Mouse (Mus musculus): ENCODE measurements at regions not wholly inside any gene's neighbourhood (a gene's known extent, or its start where the extent isn't known, plus 50 kb on each side); places are given as distances from the start of the nearest gene placed in this dataset.

DNA sequence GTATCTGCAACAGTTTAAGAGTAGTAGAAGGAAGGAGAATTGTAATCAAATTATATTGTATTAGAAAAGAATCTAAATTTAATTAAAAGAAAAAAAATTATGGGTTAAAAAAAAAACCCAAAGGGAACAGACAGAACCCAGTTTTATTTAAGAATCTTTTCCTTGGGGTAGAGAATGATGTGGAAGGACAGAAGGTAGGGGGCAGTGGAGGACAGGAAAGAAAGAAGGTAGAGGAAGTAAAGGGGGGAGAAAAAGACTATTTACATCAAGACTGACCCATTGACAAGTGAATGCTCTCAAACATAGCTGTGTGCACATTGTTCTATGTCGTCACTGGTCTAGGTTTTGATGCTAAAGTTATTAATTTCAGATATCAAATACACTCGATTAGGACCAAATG, 142.8 kb upstream of the Cdh20 start:
- TF ChIP-seq CTCF (IDR thresholded peaks at IDR 0.05; ENCODE audit: low read depth) (no peak), EP300 (IDR thresholded peaks at IDR 0.05; ENCODE audit: low read depth) (no peak)
- Histone ChIP-seq H3K36me3 (replicated peaks; ENCODE audit: insufficient read depth, low read length) (no peaks in the 10 kb centered on the region), H3K27ac (ENCODE audit: low read depth) (no peak overlapping the region), H3K4me2 (ENCODE audit: low read depth, low read length) (no peak overlapping the region), H3K9ac (replicated peaks) (no peak overlapping the region), H3K9me3 (ENCODE audit: low read length) (no peaks in the 10 kb centered on the region), H3K4me1 (ENCODE audit: insufficient read depth) (no peaks in the 10 kb centered on the region), H3K27me3 (ENCODE audit: insufficient read depth, low read length) (no peaks in the 10 kb centered on the region), H3K4me3 (ENCODE audit: low read depth, low read length) (no peak overlapping the region)
- 53% methylated on average over 2 of the region's 2 CpGs for WGBS (ENCODE audit: insufficient replicate concordance)
- no peak for ATAC-seq
- DNase-seq, result no peak

- Histone ChIP-seq H3K9ac (replicated peaks) (no peak overlapping the region), H3K4me1 (ENCODE audit: insufficient read depth) (no peaks in the 10 kb centered on the region), H3K36me3 (replicated peaks; ENCODE audit: insufficient read depth, low read length) (no peaks in the 10 kb centered on the region), H3K9me3 (ENCODE audit: low read length) (no peaks in the 10 kb centered on the region), H3K27ac (ENCODE audit: low read depth) (no peak overlapping the region), H3K4me3 (ENCODE audit: low read depth, low read length) (no peak overlapping the region), H3K4me2 (ENCODE audit: low read depth, low read length) (no peak overlapping the region), H3K27me3 (ENCODE audit: insufficient read depth, low read length) (no peaks in the 10 kb centered on the region)
- WGBS (ENCODE audit: insufficient replicate concordance), result 62% methylated on average over 1 of the region's 1 CpGs
- DNase-seq (no peak), ATAC-seq (no peak)
- TF ChIP-seq EP300 (IDR thresholded peaks at IDR 0.05; ENCODE audit: low read depth) (no peak), CTCF (IDR thresholded peaks at IDR 0.05; ENCODE audit: low read depth) (no peak)
These were observed 115.9 kb upstream of the Cdh20 start for GRCm38 (mm10) chr1:104652405-104652804.

All from liver, postnatal 0 days (tissue).